In the genomic region with DNA sequence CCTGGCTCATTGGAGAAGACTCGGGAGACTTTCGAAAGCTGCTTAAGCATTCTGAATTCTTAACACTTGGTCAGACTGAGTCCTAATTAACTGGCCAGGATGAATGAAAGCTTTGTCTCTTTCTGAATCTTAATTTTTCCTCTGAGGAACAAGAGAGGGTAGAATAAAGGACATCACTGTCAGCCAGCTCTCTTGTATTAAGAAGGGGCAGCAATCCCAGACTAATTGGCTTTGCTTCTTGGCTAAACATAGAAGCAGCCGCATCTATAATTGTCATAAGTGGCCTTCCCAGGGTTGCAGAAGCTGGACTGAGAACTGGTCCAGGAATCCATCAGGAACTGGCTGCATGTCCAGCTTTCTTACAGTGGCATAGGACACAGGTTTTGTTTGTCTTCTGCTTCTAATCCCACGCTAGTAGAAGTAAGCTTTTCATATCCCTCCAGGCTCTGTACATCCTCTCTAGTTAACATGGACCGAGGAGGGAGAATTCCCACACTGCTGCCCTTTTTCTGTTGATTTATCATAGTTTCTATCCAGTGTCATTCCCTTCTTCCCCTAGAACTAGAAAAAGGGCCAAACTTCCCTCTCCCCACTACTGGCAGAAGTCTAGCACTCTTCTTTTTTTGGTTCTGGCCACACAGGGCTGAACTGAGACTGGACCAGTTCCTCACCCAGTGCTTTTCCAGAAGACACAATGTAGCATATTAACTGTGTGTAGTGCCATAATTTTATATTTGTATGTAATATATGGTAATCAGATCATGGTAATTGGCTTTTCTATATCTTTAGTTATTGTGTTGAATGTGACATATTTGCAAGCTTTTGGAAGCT, we compare ENCODE assay signal across 9 mouse cellular contexts. TPM values are rescaled to one million over a fixed set of nuclear protein-coding genes. Genes with fewer than 3 reads are reported as not detected.
DNase-seq lines count a peak whose midpoint lies in the region; ATAC-seq and TF ChIP-seq lines count a peak whose summit lies in the region.
"Had no signal": no experiment of that assay in that cellular context is flagged by ENCODE, and none has a peak within 500 bp of the region (broad histone marks: within the 10 kb centered on the region; RNA-seq: fewer than 3 reads in every experiment).

No protein-coding gene starts in this region.

- intact Hi-C loops in gastrocnemius, adult 2 months (cut with DNase I), result no loop called here

- ATAC-seq in activated CD4-positive, CD25-positive, alpha-beta regulatory T cell, adult 4 months, result no peak

- H3K27ac ChIP-seq in gastrocnemius, adult 2 months, result peak overlapping the region; percentile 85

- peak overlapping the region; percentile 45 for H3K4me3 ChIP-seq in gastrocnemius, adult 2 months

- TF ChIP-seq CTCF in gastrocnemius, adult 2 months (IDR thresholded peaks at IDR 0.05), result no peak

- DNase-seq in gastrocnemius, adult 2 months, result peak; percentile 48
- no peak for DNase-seq in gastrocnemius, adult 8-10 months (ENCODE audit: low spot score in 2 of 2)
- peak; percentile 69 for DNase-seq in brain, embryonic 18.5 days (ENCODE audit: low read depth, low spot score)
- peak; percentile 57 for DNase-seq in heart, adult 8-10 months (ENCODE audit: low spot score)
- peak; percentile 41 for DNase-seq in layer of hippocampus, postnatal 36 days
- no peak for DNase-seq in spleen, postnatal 4 days (ENCODE audit: low spot score in 2 of 2)
- no peak for DNase-seq in kidney, postnatal 25 days

RNA-seq across cellular contexts. Expression of gene Cst3, which starts 14.7 kb away (rescaled TPM):
- total RNA-seq in gastrocnemius, adult 2 months (2021), result 100 to 1,000 TPM; 519 to 664 TPM
- 100 to 1,000 TPM; 477 to 640 (median 523) TPM for total RNA-seq in gastrocnemius, adult 8-10 months (2022)
- total RNA-seq in heart, adult 8-10 months (2022), result 1,000 to 10,000 TPM in 1 of 4 experiments, 100 to 1,000 TPM in 3; 949 to 1,042 (median 983) TPM
- total RNA-seq in layer of hippocampus, postnatal 36 days (2021), result 1,000 to 10,000 TPM; 2,172 to 2,182 TPM
- polyA plus RNA-seq in activated CD4-positive, CD25-positive, alpha-beta regulatory T cell, adult 4 months (2017; shearing (Covaris generic)), result 100 to 1,000 TPM; 167 to 192 TPM

RNA-seq across cellular contexts. Expression of gene 9230104L09Rik, which starts 25.4 kb away (rescaled TPM):
- total RNA-seq in gastrocnemius, adult 2 months (2021), result 1 to 10 TPM in 1 of 2 experiments, not detected in 1; 1.3 TPM
- 1 to 10 TPM in 3 of 4 experiments, under 1 TPM in 1; 0.47 to 2.8 (median 1.9) TPM for total RNA-seq in gastrocnemius, adult 8-10 months (2022)
- total RNA-seq in heart, adult 8-10 months (2022), result 1 to 10 TPM in 2 of 4 experiments, under 1 TPM in 2; 0.63 to 1.4 (median 0.89) TPM
- total RNA-seq in layer of hippocampus, postnatal 36 days (2021), result not detected
- polyA plus RNA-seq in activated CD4-positive, CD25-positive, alpha-beta regulatory T cell, adult 4 months (2017; shearing (Covaris generic)), result not detected
- polyA plus RNA-seq: limb, embryonic 11.5 days had no signal

RNA-seq across cellular contexts. Expression of gene Cst9, which starts 55.3 kb away (rescaled TPM):
- not detected for total RNA-seq in gastrocnemius, adult 2 months (2021)
- not detected for total RNA-seq in gastrocnemius, adult 8-10 months (2022)
- 1 to 10 TPM in 1 of 4 experiments, under 1 TPM in 3; 0.54 to 1.1 (median 0.83) TPM for total RNA-seq in heart, adult 8-10 months (2022)
- not detected for total RNA-seq in layer of hippocampus, postnatal 36 days (2021)
- not detected for polyA plus RNA-seq in activated CD4-positive, CD25-positive, alpha-beta regulatory T cell, adult 4 months (2017; shearing (Covaris generic))
- polyA plus RNA-seq: limb, embryonic 11.5 days had no signal

Comparison
In these comparisons a context has a peak if more than half of its experiments do, and no peak if none do; other contexts are left out.
1. DNase-seq: peak in gastrocnemius, adult 2 months (single experiment), brain, embryonic 18.5 days (single experiment), heart, adult 8-10 months (single experiment) and layer of hippocampus, postnatal 36 days (2 of 2); none in gastrocnemius, adult 8-10 months (0 of 2), spleen, postnatal 4 days (0 of 2) and kidney, postnatal 25 days (0 of 2).